Mouse (Mus musculus) brain, embryonic 14.5 days (tissue): ENCODE measurements around the gene Tjp1.

ENCODE experiments used
- CTCF ChIP-seq: fragments of 200-500 bp; IDR thresholded peaks from 2 replicates; pipeline ENCODE4 v1.5.1; 2012; ENCODE audit warnings: inconsistent platforms, mild to moderate bottlenecking, moderate library complexity, borderline replicate concordance; ENCODE audit not compliant: insufficient read depth, insufficient read length; ENCODE audit errors: extremely low read depth
- POLR2A ChIP-seq: fragments of 200-500 bp; IDR thresholded peaks from 2 replicates; pipeline ENCODE4 v1.6.1; 2012; ENCODE audit warnings: mild to moderate bottlenecking, inconsistent platforms, borderline replicate concordance; ENCODE audit not compliant: poor library complexity, insufficient read depth, insufficient read length, severe bottlenecking; ENCODE audit errors: extremely low read depth

DNA sequence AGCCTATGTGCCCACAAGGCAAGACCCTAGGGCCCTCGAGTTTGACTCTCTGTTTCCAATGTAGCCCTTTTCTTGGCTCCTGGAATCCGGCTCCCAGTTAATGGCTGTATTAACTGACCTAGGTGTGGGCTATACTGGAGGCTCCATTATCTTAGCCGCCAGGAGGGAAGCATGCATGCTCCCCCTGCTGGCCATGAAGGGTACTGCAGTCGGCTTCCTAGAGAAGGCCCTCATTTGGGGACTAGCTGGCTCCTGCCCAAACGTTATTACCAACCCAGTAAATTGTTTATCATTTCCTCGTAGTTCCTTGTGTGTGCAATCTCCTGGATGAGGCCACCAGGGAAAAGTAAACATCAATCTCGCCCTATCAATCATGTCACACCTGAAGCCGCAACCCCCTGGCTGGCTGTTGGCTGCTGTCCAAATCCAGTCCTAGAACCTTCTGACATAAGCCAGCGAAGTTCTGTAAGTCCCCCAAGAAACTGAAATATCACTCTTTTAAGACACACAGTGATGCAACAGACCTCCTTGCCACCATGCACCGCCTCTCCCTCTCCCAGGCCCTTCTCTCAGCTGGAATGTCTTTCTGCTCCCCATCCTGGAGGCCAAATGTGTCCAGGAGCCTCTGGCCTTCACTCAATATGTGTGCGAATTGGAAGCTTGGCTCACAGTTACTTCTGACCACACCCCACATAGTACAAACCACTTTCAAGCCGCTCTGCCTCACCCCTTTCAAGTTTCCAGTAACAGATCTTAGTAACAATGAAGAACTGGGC lies 7.6 kb downstream of the Tjp1 start:
- TF ChIP-seq POLR2A (no peak), CTCF (peak; percentile 96)
